Mouse (Mus musculus) forebrain, embryonic 15.5 days (tissue): ENCODE results near the gene Vps45. TPM values are rescaled to one million over a fixed set of nuclear protein-coding genes. Genes with fewer than 3 reads are reported as not detected.

Source experiments
- ATAC-seq: fragments of 200-750 bp; cut with Nextera tagmentation; replicated peaks from 2 replicates; pipeline ENCODE4 v1.8.0; 2017; ENCODE audit warnings: mild to moderate bottlenecking, moderate TSS enrichment, moderate library complexity
- H3K27ac ChIP-seq: fragments of 300-500 bp; sonication (generic); replicated peaks from 2 replicates; pipeline ENCODE4 v1.5.1; 2015; ENCODE audit warnings: mild to moderate bottlenecking, inconsistent platforms
- H3K27me3 ChIP-seq: fragments of 300-500 bp; sonication (generic); 2 replicates; pipeline ENCODE4 v1.6.1; 2015; ENCODE audit warnings: inconsistent platforms
- H3K36me3 ChIP-seq: fragments of 300-500 bp; sonication (generic); 2 replicates; pipeline ENCODE4 v1.6.1; 2015; ENCODE audit warnings: mild to moderate bottlenecking, inconsistent platforms
- H3K4me1 ChIP-seq: fragments of 300-500 bp; sonication (generic); 2 replicates; pipeline ENCODE4 v1.6.1; 2015; ENCODE audit warnings: inconsistent platforms
- H3K4me2 ChIP-seq: fragments of 300-500 bp; sonication (generic); replicated peaks from 2 replicates; pipeline ENCODE4 v1.6.1; 2015; ENCODE audit warnings: mild to moderate bottlenecking, inconsistent platforms
- H3K4me3 ChIP-seq: fragments of 300-500 bp; sonication (generic); 2 replicates; pipeline ENCODE4 v1.5.1; 2015; ENCODE audit warnings: mild to moderate bottlenecking, inconsistent platforms
- H3K9ac ChIP-seq: fragments of 300-500 bp; sonication (generic); replicated peaks from 2 replicates; pipeline ENCODE4 v1.6.1; 2015; ENCODE audit warnings: mild to moderate bottlenecking, inconsistent platforms
- H3K9me3 ChIP-seq: fragments of 300-500 bp; sonication (generic); 2 replicates; pipeline ENCODE4 v1.6.1; 2016; ENCODE audit warnings: inconsistent platforms
- WGBS: fragments of 180-500 bp; shearing (Covaris S2); methylation state at CpG from one replicate; pipeline ENCODE4 v1.1.7; 2015; ENCODE audit warnings: mixed read lengths; 5-methylcytosine and 5-hydroxymethylcytosine counted together
- polyA plus RNA-seq: library from polyadenylated mRNA; unstranded; fragments of >200 nt; fragmentation: Nextera tagmentation; extraction: Ambion mirVana; gene quantifications from 2 replicates; pipeline ENCODE4 v1.2.1, GENCODE M21; 2015

The Vps45 gene
- polyA plus RNA-seq: 64.4 and 65.6 TPM in 2 replicates

GRCm38 (mm10) chr3:96058231-96058896 lies at the start of gene Vps45:
Gene Vps45, minus strand, starts transcription at chr3:96058466.
- 2% methylated on average over 18 of the region's 18 CpGs for WGBS
- H3K4me2 ChIP-seq: peak within 1 kb of the TSS; percentile 76
- H3K27ac ChIP-seq: peak within 1 kb of the TSS; percentile 94
- no peaks in the 10 kb centered on the region for H3K27me3 ChIP-seq
- H3K9ac ChIP-seq: peak within 1 kb of the TSS; percentile 81
- ATAC-seq: peak; percentile 84
- H3K4me3 ChIP-seq: peak within 1 kb of the TSS; percentile 84
- peaks cover 25% of the 10 kb centered on the region for H3K4me1 ChIP-seq
- H3K9me3 ChIP-seq: no peaks in the 10 kb centered on the region
- peaks cover 6% of the 10 kb centered on the region; the same call in 1 of the 2 replicates for H3K36me3 ChIP-seq

- no peak for ATAC-seq
- Histone ChIP-seq H3K36me3 (no peaks in the 10 kb centered on the region), H3K4me3 (no peak overlapping the region), H3K4me2 (no peak overlapping the region), H3K9ac (no peak overlapping the region), H3K9me3 (no peaks in the 10 kb centered on the region), H3K27me3 (no peaks in the 10 kb centered on the region), H3K27ac (no peak overlapping the region), H3K4me1 (peaks cover 30% of the 10 kb centered on the region)
- 86% methylated on average over 4 of the region's 4 CpGs for WGBS
Measured at GRCm38 (mm10) chr3:96106151-96106550, 47.9 kb upstream of the Vps45 start.

GRCm38 (mm10) chr3:96105232-96105747 lies 47.0 kb upstream of the Vps45 start:
- H3K4me2 ChIP-seq: peak overlapping the region; percentile 81
- peak overlapping the region; percentile 86 for H3K9ac ChIP-seq
- no peak overlapping the region for H3K27ac ChIP-seq
- 9% methylated on average over 10 of the region's 10 CpGs for WGBS
- H3K9me3 ChIP-seq: no peaks in the 10 kb centered on the region
- no peaks in the 10 kb centered on the region for H3K27me3 ChIP-seq
- peak overlapping the region; percentile 90 for H3K4me3 ChIP-seq
- H3K4me1 ChIP-seq: peaks cover 30% of the 10 kb centered on the region
- ATAC-seq: no peak; the same call in 1 of the 2 replicates
- H3K36me3 ChIP-seq: no peaks in the 10 kb centered on the region

- peak within 1 kb of the TSS; percentile 68 for H3K27ac ChIP-seq
- under 1% methylated on average over 84 of the region's 84 CpGs for WGBS
Measured at GRCm38 (mm10) chr3:96104261-96105065, 46.2 kb upstream of the Vps45 start, which contains the start of gene Otud7b. Gene Otud7b, plus strand, starts transcription at chr3:96104527.

GRCm38 (mm10) chr3:96103901-96104260 lies 45.6 kb upstream of the Vps45 start:
- Histone ChIP-seq H3K4me1 (peaks cover 30% of the 10 kb centered on the region), H3K27me3 (no peaks in the 10 kb centered on the region), H3K9ac (peak overlapping the region; percentile 86), H3K4me3 (peak overlapping the region; percentile 90), H3K4me2 (peak overlapping the region; percentile 81), H3K9me3 (no peaks in the 10 kb centered on the region), H3K27ac (peak overlapping the region; percentile 68), H3K36me3 (no peaks in the 10 kb centered on the region)
- 1% methylated on average over 8 of the region's 8 CpGs for WGBS
- ATAC-seq: no peak

More at GRCm38 (mm10) chr3:96104261-96105065, 46.2 kb upstream of the Vps45 start, which contains the start of gene Otud7b:
- Histone ChIP-seq H3K9ac (peak within 1 kb of the TSS; percentile 86), H3K4me1 (peaks cover 30% of the 10 kb centered on the region), H3K9me3 (no peaks in the 10 kb centered on the region), H3K36me3 (no peaks in the 10 kb centered on the region), H3K4me2 (peak within 1 kb of the TSS; percentile 81), H3K4me3 (peak within 1 kb of the TSS; percentile 90), H3K27me3 (no peaks in the 10 kb centered on the region)
- ATAC-seq: peak; percentile 88

GRCm38 (mm10) chr3:96102100-96102872 lies 44.0 kb upstream of the Vps45 start:
- H3K27ac ChIP-seq: no peak overlapping the region
- WGBS: 15% methylated on average over 14 of the region's 14 CpGs
- no peaks in the 10 kb centered on the region for H3K9me3 ChIP-seq
- no peaks in the 10 kb centered on the region for H3K36me3 ChIP-seq
- H3K4me1 ChIP-seq: peaks cover 30% of the 10 kb centered on the region
- peak overlapping the region; percentile 27 for H3K4me3 ChIP-seq
- H3K27me3 ChIP-seq: no peaks in the 10 kb centered on the region
- ATAC-seq: peak; percentile 39
- peak overlapping the region; percentile 41 for H3K4me2 ChIP-seq
- 0 out of 2 replicates have a peak overlapping the region, but pooled peaks have one; percentile 20 for H3K9ac ChIP-seq

- Histone ChIP-seq H3K4me1 (peaks cover 9% of the 10 kb centered on the region), H3K27ac (no peak overlapping the region), H3K9ac (no peak overlapping the region), H3K27me3 (no peaks in the 10 kb centered on the region), H3K4me2 (no peak overlapping the region), H3K36me3 (no peaks in the 10 kb centered on the region), H3K9me3 (no peaks in the 10 kb centered on the region), H3K4me3 (no peak overlapping the region)
- no peak for ATAC-seq
- WGBS: 57% methylated on average over 7 of the region's 7 CpGs
Measured at GRCm38 (mm10) chr3:96098616-96099267, 40.5 kb upstream of the Vps45 start.

GRCm38 (mm10) chr3:96098168-96098567 lies 39.9 kb upstream of the Vps45 start:
- no peaks in the 10 kb centered on the region for H3K9me3 ChIP-seq
- no peaks in the 10 kb centered on the region for H3K27me3 ChIP-seq
- no peak overlapping the region for H3K9ac ChIP-seq
- 71% methylated on average over 4 of the region's 4 CpGs for WGBS
- H3K27ac ChIP-seq: no peak overlapping the region
- H3K4me2 ChIP-seq: no peak overlapping the region
- no peak for ATAC-seq
- no peaks in the 10 kb centered on the region for H3K36me3 ChIP-seq
- H3K4me1 ChIP-seq: peaks cover 8% of the 10 kb centered on the region
- no peak overlapping the region for H3K4me3 ChIP-seq

- WGBS: 89% methylated on average over 13 of the region's 13 CpGs
- Histone ChIP-seq H3K9me3 (no peaks in the 10 kb centered on the region), H3K4me3 (no peak overlapping the region), H3K27ac (no peak overlapping the region), H3K27me3 (no peaks in the 10 kb centered on the region), H3K36me3 (no peaks in the 10 kb centered on the region), H3K4me1 (no peaks in the 10 kb centered on the region), H3K4me2 (no peak overlapping the region), H3K9ac (no peak overlapping the region)
- no peak for ATAC-seq
Measured at GRCm38 (mm10) chr3:96094203-96094602, 35.9 kb upstream of the Vps45 start.

- WGBS: 73% methylated on average over 13 of the region's 13 CpGs
- Histone ChIP-seq H3K27ac (no peak overlapping the region), H3K27me3 (no peaks in the 10 kb centered on the region), H3K4me2 (no peak overlapping the region), H3K4me3 (no peak overlapping the region), H3K36me3 (no peaks in the 10 kb centered on the region), H3K9me3 (no peaks in the 10 kb centered on the region), H3K9ac (no peak overlapping the region), H3K4me1 (no peaks in the 10 kb centered on the region)
- no peak for ATAC-seq
Measured at GRCm38 (mm10) chr3:96093509-96093908, 35.2 kb upstream of the Vps45 start.

GRCm38 (mm10) chr3:96091966-96092365 lies 33.7 kb upstream of the Vps45 start:
- H3K9ac ChIP-seq: no peak overlapping the region
- WGBS: 47% methylated on average over 6 of the region's 6 CpGs
- H3K4me1 ChIP-seq: no peaks in the 10 kb centered on the region
- no peaks in the 10 kb centered on the region for H3K36me3 ChIP-seq
- H3K27me3 ChIP-seq: no peaks in the 10 kb centered on the region
- no peak for ATAC-seq
- no peaks in the 10 kb centered on the region for H3K9me3 ChIP-seq
- no peak overlapping the region for H3K27ac ChIP-seq
- no peak overlapping the region for H3K4me2 ChIP-seq
- no peak overlapping the region for H3K4me3 ChIP-seq
